Mouse (Mus musculus) myocyte (in vitro differentiated cells): ENCODE results near the gene Enho.

ENCODE experiments used
- MAX ChIP-seq: IDR thresholded peaks from one replicate; pipeline ENCODE4 v1.6.1; 2011; ENCODE audit warnings: low read depth, mild to moderate bottlenecking, control low read depth
- MYOD1 ChIP-seq, 3 experiments: IDR thresholded peaks; one replicate each; pipeline ENCODE4 v1.6.1; 2011; ENCODE audit warnings: control low read depth in 2 of 3, low read depth in 2 of 3, mild to moderate bottlenecking in 2 of 3, moderate library complexity in 1 of 3; ENCODE audit not compliant: insufficient read length in 2 of 3, control insufficient read depth in 1 of 3
- POLR2A ChIP-seq: IDR thresholded peaks from one replicate; pipeline ENCODE4 v1.6.1; 2011; ENCODE audit warnings: low read depth, mild to moderate bottlenecking, control low read depth, moderate library complexity; ENCODE audit not compliant: insufficient read length
- TCF3 ChIP-seq: IDR thresholded peaks from one replicate; pipeline ENCODE4 v1.6.1; 2011; ENCODE audit warnings: low read depth, control low read depth; ENCODE audit not compliant: insufficient read length

GRCm38 (mm10) chr4:41678863-41679262 is 38.7 kb upstream of the Enho start:
- TF ChIP-seq TCF3 = no peak
- no peak for TF ChIP-seq POLR2A
- no peak for TF ChIP-seq MAX
- no peak for TF ChIP-seq MYOD1 (IDR thresholded peaks at IDR 0.05; ENCODE audit: control insufficient read depth in 1 of 3, insufficient read length in 2 of 3, low read depth in 2 of 3)
